Mouse (Mus musculus) large intestine, adult 2 months (tissue): ENCODE measurements around the gene Ppm1l. TPM values are rescaled to one million over a fixed set of nuclear protein-coding genes. Genes with fewer than 3 reads are reported as not detected.

Experiments used
- DNase-seq: peaks from one replicate; pipeline ENCODE4 v3.0.0-alpha.2; 2012; ENCODE audit warnings: low read depth, low spot score
- WGBS: fragments of 180-500 bp; shearing (Covaris S2); methylation state at CpG from one replicate; pipeline ENCODE4 v1.1.7; 2018; 5-methylcytosine and 5-hydroxymethylcytosine counted together
- polyA plus RNA-seq: library from polyadenylated mRNA; depleted of rRNA; stranded (reverse); fragments of >200 nt; gene quantifications from 2 replicates; pipeline ENCODE4 v1.2.3, GENCODE M21; 2012

Gene Ppm1l
- polyA plus RNA-seq, 1 experiment = 2.6 TPM

- no peak for DNase-seq
- WGBS = 80% methylated on average over 13 of the region's 13 CpGs
These were observed 199.2 kb downstream of the Ppm1l start for GRCm38 (mm10) chr3:69515730-69516350.

DNA sequence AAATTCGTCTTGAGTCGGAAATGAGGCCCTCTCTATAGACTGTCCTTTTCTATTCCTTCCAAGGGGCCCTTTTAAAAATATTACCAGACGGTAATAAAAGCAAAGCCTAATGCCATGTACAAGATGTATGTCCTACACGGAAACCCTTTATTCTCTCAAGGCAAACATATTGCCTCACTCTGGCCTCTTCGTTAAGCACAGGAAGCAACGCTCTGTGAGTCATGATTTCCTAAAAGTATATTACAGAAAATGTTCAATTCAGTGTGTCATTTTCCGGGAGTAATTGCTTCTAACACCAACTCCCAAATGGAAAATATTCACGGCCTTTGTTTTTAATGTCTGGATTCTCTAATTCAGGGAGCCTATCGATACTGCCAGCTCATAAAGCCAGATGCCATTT lies 202.5 kb downstream of the Ppm1l start:
- 81% methylated on average over 9 of the region's 9 CpGs for WGBS
- DNase-seq = no peak

DNA sequence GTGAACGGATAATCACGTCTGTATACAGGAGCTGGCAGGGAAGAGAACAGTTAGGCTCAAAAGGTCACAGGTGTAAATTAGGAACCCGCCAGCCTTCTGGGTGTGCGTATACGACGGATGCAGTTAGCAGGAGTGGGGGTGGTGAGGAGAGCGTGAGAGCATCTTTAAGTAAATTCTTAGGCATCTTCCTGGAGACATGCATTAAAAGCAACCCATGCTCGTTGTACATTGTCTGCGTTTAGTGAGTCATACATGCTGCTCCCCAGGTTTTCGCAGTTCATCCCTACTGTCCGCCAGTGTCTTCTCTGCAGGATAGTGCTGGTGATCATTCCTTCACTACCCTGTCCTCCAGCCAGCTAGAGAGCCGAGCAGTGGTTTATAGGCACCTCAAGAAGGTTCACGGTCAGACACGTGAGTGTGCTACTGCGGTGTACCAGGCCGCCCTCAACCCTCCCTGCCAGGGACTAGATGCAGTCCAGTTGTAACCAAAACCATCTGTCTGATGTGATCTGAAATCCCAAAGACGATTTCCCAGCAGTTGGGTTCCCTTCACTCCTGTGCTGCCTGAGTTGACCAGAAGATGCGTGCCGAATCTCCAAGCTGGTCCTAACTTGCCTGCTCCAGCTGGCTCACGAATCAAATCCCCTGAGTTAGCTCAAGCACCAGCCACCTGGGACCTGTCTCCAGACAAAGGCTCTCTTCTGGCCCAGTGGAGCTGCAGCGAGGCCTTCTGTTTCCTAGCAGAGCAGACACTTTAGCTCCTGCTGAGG lies 203.3 kb downstream of the Ppm1l start:
- 81% methylated on average over 21 of the region's 21 CpGs for WGBS
- DNase-seq = no peak

DNA sequence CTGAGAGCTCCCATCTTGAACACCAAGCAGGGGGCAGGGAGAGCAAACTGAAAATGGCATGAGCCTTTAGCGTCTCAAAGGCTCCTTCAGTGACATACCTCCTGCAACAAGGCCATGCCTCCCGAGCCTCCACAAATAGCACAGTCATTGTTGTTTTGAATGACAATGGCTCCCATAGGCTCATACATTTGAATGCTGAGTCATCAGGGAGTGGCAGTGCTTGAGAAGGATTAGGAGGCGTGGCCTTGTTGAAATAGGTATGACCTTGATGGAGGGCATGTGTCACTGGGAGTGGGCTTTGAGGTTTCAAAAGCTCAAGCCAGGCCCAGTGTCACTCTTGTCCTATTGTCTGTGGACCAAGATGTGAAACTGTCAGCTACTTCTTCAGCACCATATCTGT lies 205.6 kb downstream of the Ppm1l start:
- 89% methylated on average over 3 of the region's 3 CpGs for WGBS
- no peak for DNase-seq

GRCm38 (mm10) chr3:69524356-69525071 lies 207.9 kb downstream of the Ppm1l start:
- 40% methylated on average over 8 of the region's 8 CpGs for WGBS
- DNase-seq = no peak

DNA sequence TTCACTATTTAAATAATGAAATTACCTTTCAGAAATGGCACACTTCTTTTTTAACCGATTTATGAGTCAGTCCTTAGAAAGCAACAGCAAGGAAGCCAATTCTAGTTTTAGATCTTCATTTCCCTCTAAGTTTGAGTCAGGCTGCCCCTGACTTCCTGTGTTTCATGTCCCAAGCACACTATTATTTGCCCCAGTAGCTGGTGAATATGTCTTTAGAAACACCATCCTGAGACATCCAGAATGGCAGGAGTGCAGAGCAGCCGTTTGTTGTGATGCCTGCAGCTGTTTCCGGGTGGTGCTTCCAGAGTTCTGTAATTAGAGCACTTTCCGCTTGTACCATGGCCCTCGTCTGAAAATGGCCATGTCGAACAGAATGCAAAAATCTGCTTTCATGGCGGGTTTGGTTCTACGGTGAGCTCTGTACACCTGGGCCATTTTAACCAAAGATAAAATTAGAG lies 208.4 kb downstream of the Ppm1l start:
- no peak for DNase-seq
- WGBS = 52% methylated on average over 8 of the region's 8 CpGs

DNA sequence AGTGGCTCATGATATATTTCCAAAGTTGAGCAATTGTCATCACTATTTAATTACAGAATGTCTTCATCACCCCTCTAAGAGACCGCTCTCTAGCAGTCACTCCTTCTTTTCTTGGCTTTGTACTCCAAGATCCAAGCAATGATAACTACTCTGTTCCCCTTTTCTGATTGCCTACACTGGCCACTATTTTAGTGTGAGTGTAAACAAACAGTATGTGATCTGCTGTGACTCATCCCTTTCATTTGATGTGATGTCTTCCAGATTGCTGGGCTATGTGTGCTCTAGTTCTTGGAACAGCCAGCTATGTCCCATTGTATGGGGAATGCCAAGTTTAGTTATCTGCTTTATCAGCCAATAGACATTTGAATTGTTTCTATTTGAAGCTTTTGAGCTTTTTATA lies 210.7 kb downstream of the Ppm1l start:
- 88% methylated on average over 1 of the region's 1 CpGs for WGBS
- no peak for DNase-seq

DNA sequence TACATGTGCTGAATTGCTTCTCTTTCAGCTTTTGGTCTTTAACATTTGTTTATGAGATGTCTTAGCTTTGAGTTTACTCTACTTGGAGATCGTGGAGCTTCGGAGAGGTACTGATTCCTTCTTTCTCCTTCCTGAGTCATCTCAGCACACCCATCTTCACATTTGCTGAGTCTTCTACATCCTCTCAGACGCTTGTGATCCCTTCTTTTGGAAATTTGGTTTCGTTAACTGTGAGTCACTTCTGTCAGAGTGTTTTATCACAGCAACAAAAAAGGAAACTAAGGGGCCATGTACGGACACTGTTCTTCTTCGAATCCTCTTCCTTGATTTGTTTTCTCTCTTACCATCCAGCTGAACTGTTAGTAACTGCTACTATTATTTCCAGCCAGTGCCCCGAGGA lies 212.9 kb downstream of the Ppm1l start:
- DNase-seq = no peak
- WGBS = 61% methylated on average over 7 of the region's 7 CpGs

DNA sequence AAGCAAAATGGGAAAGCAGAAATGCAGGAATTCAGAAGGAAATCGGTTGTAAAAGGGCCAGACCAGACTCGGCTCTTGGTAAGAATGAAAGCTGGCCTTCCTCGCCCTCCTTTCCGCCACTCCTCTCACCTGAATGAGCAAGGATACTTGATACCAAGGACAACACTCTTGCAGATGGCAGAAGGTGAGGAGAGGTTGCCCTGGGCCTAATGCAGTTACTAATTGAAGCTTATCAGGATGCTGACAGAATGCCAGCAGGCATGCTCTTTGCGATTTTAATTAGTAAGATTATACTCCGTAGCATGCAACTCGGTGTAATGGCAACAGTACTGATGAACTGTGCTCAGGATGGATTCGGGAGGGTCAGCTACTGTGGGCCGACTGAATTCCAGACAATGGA lies 214.8 kb downstream of the Ppm1l start:
- WGBS = 89% methylated on average over 9 of the region's 9 CpGs
- no peak for DNase-seq

DNA sequence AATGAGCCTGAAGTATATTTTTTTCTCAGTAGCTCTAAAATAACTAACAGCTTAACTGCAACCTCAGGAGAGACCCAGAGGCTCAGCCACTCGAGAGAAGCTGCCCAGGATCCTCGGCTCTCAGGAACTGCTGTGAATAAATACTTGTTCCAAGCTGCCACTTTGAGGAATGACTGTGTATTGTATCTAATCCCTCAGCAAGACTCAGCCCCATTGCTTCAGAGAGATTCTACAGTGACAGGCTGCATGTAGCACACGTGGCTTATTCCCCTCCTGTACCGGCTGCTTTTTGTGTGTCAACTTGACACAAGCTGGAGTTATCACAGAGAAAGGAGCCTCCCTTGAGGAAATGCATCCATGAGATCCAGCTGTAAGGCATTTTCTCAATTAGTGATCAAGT lies 216.0 kb downstream of the Ppm1l start:
- WGBS = 69% methylated on average over 4 of the region's 4 CpGs
- no peak for DNase-seq

DNA sequence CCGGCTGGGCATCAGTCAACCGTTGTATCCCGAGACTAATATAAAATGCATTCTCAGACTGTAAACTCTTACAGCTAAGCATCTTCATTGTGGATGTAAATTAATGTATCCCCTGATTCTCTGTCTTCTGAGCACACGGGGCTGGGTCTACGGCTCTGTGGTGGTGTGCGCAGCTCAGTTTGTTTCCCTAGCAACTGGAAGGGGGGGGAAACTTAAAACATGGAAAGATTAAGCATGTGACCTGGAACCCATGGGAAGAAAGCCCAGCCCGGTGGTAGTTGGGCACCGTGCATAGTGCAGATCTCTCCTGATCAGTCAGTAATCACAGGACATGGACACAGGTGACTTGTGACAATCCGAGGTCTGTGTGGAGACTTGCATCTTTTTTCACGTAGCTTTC lies 218.8 kb downstream of the Ppm1l start:
- no peak for DNase-seq
- 89% methylated on average over 10 of the region's 10 CpGs for WGBS

- DNase-seq = no peak
- 70% methylated on average over 25 of the region's 25 CpGs for WGBS
These were observed 219.4 kb downstream of the Ppm1l start for GRCm38 (mm10) chr3:69535941-69536647.

GRCm38 (mm10) chr3:69542962-69543361 lies 226.3 kb downstream of the Ppm1l start:
- WGBS = 77% methylated on average over 8 of the region's 8 CpGs
- DNase-seq = no peak

GRCm38 (mm10) chr3:69543730-69544129 lies 227.1 kb downstream of the Ppm1l start:
- DNase-seq = no peak
- 74% methylated on average over 1 of the region's 1 CpGs for WGBS

DNA sequence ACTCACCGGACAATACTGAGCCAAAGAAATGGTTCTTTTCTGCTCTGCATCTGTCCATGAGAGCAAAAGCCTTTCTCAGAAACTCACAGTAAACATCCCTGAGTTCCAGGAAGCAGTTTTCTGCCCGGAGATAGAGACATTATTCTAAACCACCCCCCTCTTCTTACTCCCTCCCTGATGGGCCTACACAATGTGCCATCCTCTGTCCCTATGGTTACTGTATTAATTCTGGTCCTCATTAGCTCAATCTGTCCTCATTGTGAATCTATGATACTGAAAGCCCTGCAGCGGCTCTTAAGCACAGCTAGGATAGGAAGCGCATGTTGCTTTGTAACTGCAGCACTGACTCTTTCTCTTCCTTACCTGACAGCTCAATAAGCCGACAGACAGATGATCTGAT lies 228.4 kb downstream of the Ppm1l start:
- WGBS = 73% methylated on average over 5 of the region's 5 CpGs
- no peak for DNase-seq

DNA sequence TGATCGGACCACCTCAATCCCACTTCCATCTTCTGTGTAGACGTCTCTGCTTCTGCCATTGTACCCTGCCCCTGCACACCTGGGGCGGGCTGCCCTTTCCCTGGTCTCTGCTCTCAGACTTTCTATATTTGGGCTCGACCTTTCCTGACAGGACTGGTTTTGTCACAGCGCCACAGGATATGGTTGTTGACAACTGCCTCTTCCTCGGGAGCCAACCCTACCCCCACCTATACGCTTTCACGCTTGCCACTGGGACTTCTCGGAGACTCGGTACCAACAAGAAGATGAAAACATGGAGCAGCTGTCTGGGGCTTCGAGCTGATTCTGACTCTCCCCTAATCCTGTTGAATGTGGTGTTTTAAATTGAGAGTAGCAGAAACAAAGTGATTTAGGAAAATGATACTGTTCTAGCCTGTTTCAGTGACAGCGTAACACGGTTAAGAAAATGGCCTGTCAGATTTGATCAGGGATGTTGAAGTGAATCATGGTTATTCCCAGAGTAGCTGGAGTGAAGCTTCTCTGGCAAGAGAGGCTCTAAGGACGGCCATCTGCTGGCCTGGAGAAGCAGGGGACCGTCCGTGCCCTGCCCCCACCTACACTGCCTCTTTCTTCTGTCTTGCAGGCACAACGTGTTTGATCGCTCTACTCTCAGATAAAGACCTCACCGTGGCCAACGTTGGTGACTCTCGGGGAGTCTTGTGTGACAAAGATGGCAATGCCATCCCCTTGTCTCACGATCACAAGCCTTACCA lies 232.2 kb downstream of the Ppm1l start:
- no peak for DNase-seq
- WGBS = 76% methylated on average over 22 of the region's 22 CpGs

- WGBS = 78% methylated on average over 4 of the region's 4 CpGs
These were observed 232.9 kb downstream of the Ppm1l start for GRCm38 (mm10) chr3:69549602-69550001.

DNA sequence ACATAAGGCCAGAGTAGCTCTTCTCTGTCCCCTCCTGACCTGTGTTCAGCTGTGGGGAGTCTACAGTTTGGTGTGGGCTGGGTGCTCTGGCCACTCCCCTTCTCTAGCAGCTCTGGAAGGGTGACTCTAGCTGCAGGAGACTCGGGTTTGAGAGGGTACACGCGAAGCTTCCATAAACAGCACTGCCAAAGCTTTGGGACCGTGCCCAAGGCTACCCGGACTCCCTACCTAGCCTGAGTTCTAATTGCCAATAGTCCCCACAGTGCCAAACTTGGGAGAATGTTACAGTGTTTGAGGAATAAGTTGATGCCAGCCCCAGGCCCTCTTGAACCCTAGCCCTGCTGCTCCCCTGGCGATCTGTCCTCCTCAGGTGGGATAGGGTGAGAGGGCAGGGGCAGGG lies 238.8 kb downstream of the Ppm1l start:
- WGBS = 72% methylated on average over 6 of the region's 6 CpGs
- DNase-seq = no peak

More at GRCm38 (mm10) chr3:69549602-69550001, 232.9 kb downstream of the Ppm1l start:
- DNase-seq = no peak

DNA sequence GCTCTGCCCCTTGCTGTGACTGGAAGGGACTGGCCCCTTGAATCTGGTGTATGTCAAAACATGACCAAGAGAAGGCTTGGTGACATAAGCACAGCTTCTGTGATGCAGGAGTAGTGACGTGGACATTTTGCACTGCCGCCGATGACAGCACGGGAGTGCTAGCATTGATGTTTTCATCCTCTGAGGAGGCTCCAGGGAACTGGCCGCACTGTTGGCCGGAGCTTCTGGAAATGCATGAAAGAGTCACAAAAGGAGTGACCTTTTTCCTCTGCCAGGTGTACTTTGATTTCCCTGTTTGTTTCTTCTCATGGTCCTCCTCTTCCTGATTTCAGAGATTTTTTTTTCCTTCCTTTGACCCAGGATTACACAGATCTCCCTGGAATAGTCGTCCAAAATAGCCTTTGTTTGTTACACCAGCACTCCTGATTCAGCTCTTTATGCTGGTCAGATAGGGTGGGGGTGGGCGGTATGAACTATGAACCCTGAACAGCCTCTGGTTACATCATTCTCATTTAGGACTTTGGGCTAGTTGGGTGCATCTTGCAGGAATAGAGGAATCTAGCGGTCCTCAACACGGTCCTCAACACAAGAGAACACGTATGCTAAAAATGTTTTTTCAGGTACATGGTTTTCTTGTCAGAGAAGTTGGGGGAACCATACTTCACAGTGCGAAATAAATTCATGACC lies 239.6 kb downstream of the Ppm1l start:
- 82% methylated on average over 12 of the region's 12 CpGs for WGBS

More for the DNA sequence above, 239.6 kb downstream of the Ppm1l start:
- no peak for DNase-seq
